Mouse (Mus musculus): ENCODE measurements at regions not wholly inside any gene's neighbourhood (a gene's known extent, or its start where the extent isn't known, plus 50 kb on each side); places are given as distances from the start of the nearest gene placed in this dataset.

GRCm38 (mm10) chr15:97125836-97126822 is 70.4 kb upstream of the Slc38a4 start:
- DNase-seq: no peak

GRCm38 (mm10) chr15:97122263-97122662 is 66.5 kb upstream of the Slc38a4 start:
- no peak for DNase-seq

- no peak for DNase-seq
Measured at GRCm38 (mm10) chr15:97112452-97113200, 56.9 kb upstream of the Slc38a4 start.

- no peak for DNase-seq
Measured at GRCm38 (mm10) chr15:97111320-97112192, 55.8 kb upstream of the Slc38a4 start.

GRCm38 (mm10) chr15:97107779-97108178 is 52.0 kb upstream of the Slc38a4 start:
- DNase-seq: no peak

- DNase-seq: no peak
Measured at GRCm38 (mm10) chr15:97106556-97106955, 50.8 kb upstream of the Slc38a4 start.

All from kidney, adult 9 months (tissue).